Mouse (Mus musculus) adipocyte (in vitro differentiated cells): ENCODE results near the gene Ankar.

Experiments used
- DNase-seq: peaks from one replicate; pipeline ENCODE4 v3.0.0-alpha.2; 2016; ENCODE audit warnings: low spot score

Gene Ankar

DNA sequence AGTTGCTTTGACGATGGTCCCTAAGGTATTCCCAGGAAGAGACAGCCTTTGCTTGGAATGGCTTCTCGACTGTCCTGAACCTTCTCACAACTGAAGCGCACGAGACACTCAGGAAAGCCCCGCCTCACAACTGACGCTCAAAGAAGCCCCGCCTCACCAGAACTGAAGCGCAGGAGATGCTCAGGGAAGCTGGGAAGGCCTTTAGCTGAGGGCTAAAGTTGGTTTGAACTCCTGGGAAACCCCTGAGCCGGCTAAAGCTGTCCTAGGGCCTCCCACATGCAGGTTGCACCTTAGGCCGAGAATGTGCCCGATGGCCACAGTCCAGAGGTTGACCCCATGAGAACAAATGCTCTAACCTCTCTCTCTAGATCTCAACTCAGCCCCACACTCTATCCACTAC lies at the start of gene Ankar:
TSS of gene Ankar (minus strand) at position 101 of the 400 bp plus-strand sequence.
- no peak for DNase-seq

DNA sequence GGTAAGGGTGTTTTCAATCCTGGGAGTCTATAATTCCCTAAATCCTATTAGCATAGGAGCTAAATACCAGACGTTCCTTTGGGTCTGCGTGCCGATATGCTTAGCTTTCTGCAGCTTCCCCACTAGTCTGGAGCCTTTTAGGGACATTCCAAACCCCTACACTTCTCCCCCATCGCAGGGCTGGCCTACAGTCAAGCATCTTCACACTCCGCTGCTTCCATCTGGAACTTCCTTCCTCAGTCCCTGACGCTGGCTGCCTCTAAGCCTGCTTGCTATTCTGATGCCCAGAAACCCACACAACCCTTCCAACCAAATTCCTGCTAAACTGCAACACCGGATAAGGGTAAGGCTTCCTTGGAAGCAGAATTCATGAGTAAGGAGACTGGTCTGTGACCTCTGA lies 46.0 kb upstream of the Ankar start:
- DNase-seq: no peak

DNA sequence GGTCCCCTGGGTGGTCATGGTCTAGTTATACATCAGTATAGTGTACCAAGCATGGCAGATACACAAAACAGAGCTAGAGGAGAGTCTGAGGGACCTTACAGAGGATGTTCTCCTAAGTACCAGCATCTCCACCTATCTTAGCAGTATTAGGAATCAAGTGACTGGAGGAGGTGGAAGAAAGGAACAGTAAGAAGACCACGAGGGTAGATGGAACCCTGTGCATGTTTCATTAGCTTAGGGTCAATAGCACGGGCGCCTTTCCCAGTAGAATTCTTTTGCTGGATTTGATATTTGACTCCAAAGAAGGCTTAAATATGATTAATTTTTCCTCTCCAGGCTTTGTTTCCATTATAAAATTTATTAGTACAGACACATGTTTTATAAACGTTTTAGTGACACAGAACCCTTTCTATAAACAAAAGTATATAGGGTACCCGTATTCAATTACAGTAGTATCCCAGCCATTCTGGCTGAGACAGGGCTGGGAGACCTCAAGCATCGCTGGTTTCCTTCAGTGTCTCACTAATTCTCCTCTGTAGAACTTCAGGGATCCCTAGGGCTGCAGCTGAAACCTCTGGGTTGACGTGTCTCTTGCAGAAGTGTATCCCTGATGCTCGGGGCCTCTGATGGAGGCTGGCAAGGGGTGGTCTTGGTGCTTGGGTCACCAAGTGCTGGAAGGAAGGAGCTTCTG lies 44.6 kb upstream of the Ankar start:
- DNase-seq: no peak

- no peak for DNase-seq
These were observed 41.0 kb upstream of the Ankar start for GRCm38 (mm10) chr1:72741406-72741805.

DNA sequence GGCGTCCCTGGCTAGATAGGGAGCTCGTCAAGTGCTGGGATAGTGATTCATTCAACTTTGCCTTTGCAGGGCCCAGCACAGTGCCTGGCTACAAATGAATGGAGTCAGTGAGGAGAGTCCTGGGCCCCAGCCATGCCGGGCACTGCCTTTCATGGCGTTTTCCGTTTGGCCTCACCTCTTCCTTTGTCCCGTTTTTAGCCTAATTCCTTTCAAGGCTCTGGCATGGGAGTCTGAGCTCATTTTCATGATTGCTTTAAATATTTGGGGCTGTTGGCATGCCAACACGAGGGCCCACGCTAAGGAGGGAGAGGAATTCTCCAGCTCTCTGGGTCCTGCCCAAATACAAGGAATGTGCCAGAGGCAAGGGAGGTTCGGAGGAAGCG lies 39.3 kb upstream of the Ankar start:
- DNase-seq: no peak

- DNase-seq: no peak
These were observed 38.7 kb upstream of the Ankar start for GRCm38 (mm10) chr1:72738946-72739680.

DNA sequence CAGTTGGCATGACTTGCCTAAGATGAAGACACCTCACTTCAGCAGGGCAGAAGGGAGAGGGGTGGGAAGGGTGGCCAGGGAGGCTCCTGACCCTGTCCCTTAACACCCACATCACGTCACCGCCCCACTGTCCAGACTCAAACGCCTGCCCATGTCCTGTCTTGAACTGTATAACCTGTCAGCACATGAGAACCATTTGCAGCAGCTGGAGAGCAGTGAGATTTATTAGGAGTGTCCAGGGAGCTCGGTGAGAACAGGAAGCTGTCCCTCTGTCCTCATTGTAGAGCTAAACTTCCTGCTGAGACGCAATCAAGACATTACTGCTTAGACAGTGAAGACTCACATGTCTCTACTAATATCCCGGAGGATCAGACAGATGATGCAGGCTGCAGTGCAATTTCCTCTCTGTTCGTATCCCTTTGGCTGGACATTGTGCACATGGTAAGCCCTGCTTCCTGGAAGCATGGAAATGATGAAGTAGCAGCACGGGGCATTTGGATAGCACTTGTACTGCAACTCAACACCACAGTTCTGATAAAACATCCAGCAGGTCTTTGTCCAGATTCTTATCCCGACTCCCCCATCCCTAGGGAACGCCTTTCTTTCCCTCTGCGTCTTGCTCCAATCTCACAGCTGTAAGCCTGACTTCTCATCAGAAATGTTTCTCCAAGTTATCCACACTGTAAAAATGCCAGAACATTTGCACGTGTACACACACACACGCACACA lies 36.2 kb upstream of the Ankar start:
- no peak for DNase-seq

- DNase-seq: no peak
These were observed 32.9 kb upstream of the Ankar start for GRCm38 (mm10) chr1:72733191-72733691.

GRCm38 (mm10) chr1:72730126-72730525 lies 29.7 kb upstream of the Ankar start:
- DNase-seq: no peak

DNA sequence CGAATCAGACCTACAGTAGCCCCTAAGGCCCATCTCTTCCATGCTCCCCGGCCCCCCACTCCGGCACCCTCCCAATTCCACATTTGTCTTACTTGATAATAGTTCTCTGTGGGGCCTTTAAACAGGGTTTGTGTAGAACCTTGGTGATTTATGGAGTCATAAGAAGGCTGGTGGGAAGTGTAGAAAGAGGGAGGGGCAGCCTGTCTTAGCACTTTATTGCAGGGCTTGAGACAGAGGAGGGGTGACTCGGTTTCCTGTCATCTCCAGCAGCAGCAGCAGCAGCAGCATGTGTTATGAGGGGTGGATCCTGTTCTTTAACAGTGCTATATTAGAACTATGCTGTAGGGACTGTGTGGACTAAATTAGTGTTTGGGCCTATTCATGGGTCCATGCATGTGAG lies 28.4 kb upstream of the Ankar start:
- DNase-seq: no peak

GRCm38 (mm10) chr1:72725941-72726340 lies 25.6 kb upstream of the Ankar start:
- no peak for DNase-seq

DNA sequence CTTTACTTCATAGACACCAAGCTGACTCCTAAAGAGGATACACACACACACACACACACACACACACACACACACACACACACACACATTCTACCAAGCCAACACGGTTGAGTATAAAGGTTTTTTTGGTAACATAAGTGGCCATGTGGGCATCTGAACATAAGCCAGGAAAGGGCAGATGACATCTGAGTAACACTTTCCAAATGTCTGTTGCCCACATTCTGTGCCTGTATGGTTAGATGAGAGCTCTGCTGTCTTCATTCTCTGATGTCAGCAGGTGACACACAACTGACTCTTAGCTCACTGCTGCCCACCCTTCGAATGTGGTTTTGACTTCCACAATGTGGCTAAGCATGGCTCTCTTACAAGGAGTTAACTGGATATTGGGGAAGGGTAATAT lies 24.0 kb upstream of the Ankar start:
- no peak for DNase-seq

DNA sequence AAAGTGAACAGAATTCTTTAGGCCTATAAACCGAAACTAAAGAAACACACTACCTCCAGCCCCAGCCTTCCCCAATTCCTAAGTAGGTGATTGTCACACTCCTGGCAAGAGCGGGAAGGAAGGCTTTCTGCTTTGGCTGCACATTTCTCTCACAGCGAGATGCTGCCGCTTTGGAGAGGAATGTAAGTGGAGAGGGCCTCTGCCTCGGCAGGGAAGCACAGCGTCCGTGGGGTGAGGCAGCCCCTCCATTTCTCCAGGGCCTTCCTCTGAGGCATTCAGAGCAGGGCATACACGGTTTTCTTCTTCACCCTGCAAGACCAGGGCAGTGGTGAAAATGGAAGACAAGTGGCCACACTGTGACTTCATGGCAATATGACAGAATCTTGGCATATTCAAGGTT lies 22.3 kb upstream of the Ankar start:
- DNase-seq: no peak

DNA sequence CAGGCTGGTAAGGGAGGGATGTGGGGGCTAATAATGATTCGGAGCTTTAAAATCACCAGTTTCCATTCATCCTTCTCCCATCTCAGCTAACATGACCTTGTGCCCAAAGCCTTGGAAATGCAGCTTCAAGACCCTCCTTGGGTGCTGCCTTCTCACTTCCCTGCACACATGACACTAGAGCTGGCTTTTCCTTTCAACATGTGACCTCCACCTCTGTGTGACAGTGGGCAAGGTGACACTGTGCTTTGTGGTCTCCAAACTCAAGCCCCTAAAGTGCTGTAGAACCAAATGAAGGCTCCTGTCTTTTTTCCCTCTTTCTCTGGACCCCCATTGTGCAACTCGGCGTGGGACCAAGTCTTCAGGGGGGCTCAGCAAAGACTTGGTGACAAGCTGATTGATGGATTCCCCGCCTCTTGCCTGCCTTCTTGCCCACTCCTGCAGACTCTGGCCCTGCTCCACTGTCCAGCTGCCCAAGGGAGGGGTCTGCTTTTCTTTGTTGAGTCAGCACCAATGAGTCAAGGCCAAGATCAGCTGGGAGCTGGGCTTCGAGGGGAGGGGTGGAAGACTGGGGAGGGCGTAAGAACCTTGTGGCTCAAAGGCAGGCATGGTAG lies 19.8 kb upstream of the Ankar start:
- no peak for DNase-seq

- peak; percentile 75 for DNase-seq
These were observed 18.5 kb upstream of the Ankar start for GRCm38 (mm10) chr1:72718846-72719245.

GRCm38 (mm10) chr1:72717540-72717939 lies 17.2 kb upstream of the Ankar start:
- no peak for DNase-seq

GRCm38 (mm10) chr1:72716926-72717325 lies 16.5 kb upstream of the Ankar start:
- DNase-seq: peak; percentile 82

- DNase-seq: no peak
These were observed 16.0 kb upstream of the Ankar start for GRCm38 (mm10) chr1:72716421-72716820.

DNA sequence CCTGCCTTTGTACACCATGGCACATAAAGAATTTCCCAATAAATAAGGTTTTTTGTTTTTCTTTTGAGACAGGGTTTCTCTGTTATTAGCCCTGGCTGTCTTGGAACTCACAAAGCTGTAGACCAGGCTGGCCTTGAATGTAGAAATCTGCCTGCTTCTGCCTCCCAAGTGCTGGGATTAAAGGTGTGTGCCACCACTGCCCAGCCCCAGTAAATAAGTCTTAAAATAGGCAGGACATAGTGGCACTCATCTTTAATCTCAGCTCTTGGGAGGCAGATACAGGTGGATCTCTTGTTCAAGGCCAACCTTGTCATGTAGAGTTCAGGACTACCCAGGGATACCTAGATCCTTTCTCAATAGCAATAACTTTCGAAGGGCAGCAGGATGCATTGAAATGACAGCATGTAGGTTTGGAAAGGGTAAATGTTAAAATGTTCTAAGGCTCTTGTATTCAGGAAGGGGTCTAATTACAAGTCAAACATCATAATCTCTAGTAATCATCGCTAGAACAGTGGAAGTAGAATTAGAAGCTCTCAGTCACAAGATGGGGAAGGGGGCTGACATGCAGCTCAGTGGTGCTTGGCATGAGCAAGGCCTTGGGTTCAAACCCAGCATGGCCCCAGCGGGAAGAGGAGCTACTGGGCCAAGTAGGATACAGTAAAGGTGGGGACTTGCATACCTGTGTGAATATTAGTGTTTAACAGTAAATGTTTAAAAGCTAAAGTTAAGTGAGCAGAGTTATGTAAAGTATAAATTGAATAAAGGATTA lies 15.4 kb upstream of the Ankar start:
- DNase-seq: no peak

DNA sequence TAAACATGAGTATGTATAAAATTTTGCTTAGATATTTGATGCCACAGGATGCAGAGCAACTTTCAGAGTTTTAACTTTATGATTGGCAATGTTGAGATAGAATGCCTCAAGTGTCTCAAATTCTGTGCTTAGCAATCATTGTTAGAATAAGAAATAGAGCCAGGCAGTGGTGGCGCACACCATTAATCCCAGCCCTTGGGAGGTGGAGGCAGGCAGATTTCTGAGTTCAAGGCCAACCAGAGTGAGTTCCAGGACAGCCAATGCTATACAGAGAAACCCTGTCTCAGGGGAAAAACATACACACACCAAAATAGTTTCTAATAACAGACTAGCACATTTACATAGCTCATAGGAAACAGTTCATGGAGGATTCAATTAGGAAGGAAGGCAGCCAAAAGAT lies 14.7 kb upstream of the Ankar start:
- peak; percentile 5 for DNase-seq

- no peak for DNase-seq
These were observed 14.2 kb upstream of the Ankar start for GRCm38 (mm10) chr1:72714547-72714946.

DNA sequence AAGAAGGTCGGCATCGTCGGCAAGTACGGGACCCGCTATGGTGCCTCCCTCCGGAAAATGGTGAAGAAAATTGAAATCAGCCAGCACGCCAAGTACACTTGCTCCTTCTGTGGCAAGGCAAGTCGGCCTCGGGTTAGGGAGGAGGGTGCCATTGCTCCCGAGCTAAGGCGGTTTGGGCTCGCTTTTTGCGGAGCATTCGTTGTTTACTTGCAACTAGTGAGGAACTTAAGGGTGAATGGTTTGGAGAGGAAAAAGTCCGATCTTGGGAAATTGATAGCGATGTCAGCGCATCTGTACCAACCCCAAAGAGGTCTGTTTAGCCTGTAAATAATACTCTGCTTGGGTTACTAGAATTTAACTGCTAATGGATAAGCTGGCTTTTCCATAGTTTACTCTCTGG lies 11.3 kb upstream of the Ankar start:
- DNase-seq: peak; percentile 60
